Mouse (Mus musculus): Measurements from ENCODE around the gene Lclat1.

GRCm38 (mm10) chr17:73063299-73063698, 44.5 kb upstream of the Lclat1 start:
- TF ChIP-seq POLR2A (IDR thresholded peaks at IDR 0.05; ENCODE audit: borderline replicate concordance, extremely low read depth, insufficient read depth, insufficient read length, poor library complexity, severe bottlenecking) (no peak), CTCF (IDR thresholded peaks at IDR 0.05; ENCODE audit: borderline replicate concordance, extremely low read depth, insufficient read depth, insufficient read length) (no peak)
